Mouse (Mus musculus): Measurements from ENCODE around the gene Tspan33.
"Not testable (repeated sequence)": the region's sequence is repeated elsewhere in the genome, so short reads cannot be mapped to it uniquely, and the experiment has no call there.

Tspan33 gene

GRCm38 (mm10) chr6:29756001-29756400, 62.0 kb downstream of the Tspan33 start:
- no peak for DNase-seq (ENCODE audit: low spot score)

GRCm38 (mm10) chr6:29756476-29756875, 62.5 kb downstream of the Tspan33 start:
- no peak for DNase-seq (ENCODE audit: low spot score)

GRCm38 (mm10) chr6:29758417-29758816, 64.4 kb downstream of the Tspan33 start:
- peak; percentile 40 for DNase-seq (ENCODE audit: low spot score)

GRCm38 (mm10) chr6:29759012-29759679, 65.1 kb downstream of the Tspan33 start:
- no peak for DNase-seq (ENCODE audit: low spot score)

GRCm38 (mm10) chr6:29760397-29760796, 66.4 kb downstream of the Tspan33 start:
- DNase-seq (ENCODE audit: low spot score), result not testable (repeated sequence)

- no peak for DNase-seq (ENCODE audit: low spot score)
These were observed 67.3 kb downstream of the Tspan33 start for GRCm38 (mm10) chr6:29761282-29761681.

GRCm38 (mm10) chr6:29762524-29762923, 68.5 kb downstream of the Tspan33 start:
- no peak for DNase-seq (ENCODE audit: low spot score)

- DNase-seq (ENCODE audit: low spot score), result no peak
These were observed 72.9 kb downstream of the Tspan33 start for GRCm38 (mm10) chr6:29766874-29767273.
